Mouse (Mus musculus) ovary, postnatal 14 days (tissue): ENCODE data around the gene Cage1.

ENCODE experiments used
- DNase-seq: peaks from one replicate; pipeline ENCODE4 v3.0.0; 2022; ENCODE audit warnings: low spot score

The Cage1 gene

GRCm38 (mm10) chr13:38037044-38037687, at the start of gene Cage1:
TSS of gene Cage1 (minus strand) at chr13:38037069.
- DNase-seq = peak; percentile 96

- DNase-seq = no peak
These were observed 44.3 kb upstream of the Cage1 start for GRCm38 (mm10) chr13:38081161-38081560.

- DNase-seq = no peak
These were observed 43.9 kb upstream of the Cage1 start for GRCm38 (mm10) chr13:38080725-38081124.

GRCm38 (mm10) chr13:38080014-38080413, 43.1 kb upstream of the Cage1 start:
- no peak for DNase-seq

- no peak for DNase-seq
These were observed 42.5 kb upstream of the Cage1 start for GRCm38 (mm10) chr13:38079366-38079765.

GRCm38 (mm10) chr13:38078836-38079235, 42.0 kb upstream of the Cage1 start:
- no peak for DNase-seq

GRCm38 (mm10) chr13:38077113-38077512, 40.2 kb upstream of the Cage1 start:
- no peak for DNase-seq

GRCm38 (mm10) chr13:38074404-38074803, 37.5 kb upstream of the Cage1 start:
- no peak for DNase-seq

GRCm38 (mm10) chr13:38073374-38074307, 36.8 kb upstream of the Cage1 start:
- DNase-seq = no peak

- no peak for DNase-seq
These were observed 34.1 kb upstream of the Cage1 start for GRCm38 (mm10) chr13:38070945-38071344.

GRCm38 (mm10) chr13:38064854-38065663, 28.2 kb upstream of the Cage1 start:
- peak; percentile 37 for DNase-seq

GRCm38 (mm10) chr13:38062678-38063077, 25.8 kb upstream of the Cage1 start:
- no peak for DNase-seq

GRCm38 (mm10) chr13:38049888-38050287, 13.0 kb upstream of the Cage1 start:
- no peak for DNase-seq

GRCm38 (mm10) chr13:38037811-38038210, 942 bp upstream of the Cage1 start:
- DNase-seq = no peak

GRCm38 (mm10) chr13:38036343-38037043, 376 bp downstream of the Cage1 start, which contains the start of gene Riok1:
TSS of gene Riok1 (plus strand) at chr13:38036995.
- DNase-seq = no peak

- no peak for DNase-seq
These were observed 8.5 kb downstream of the Cage1 start for GRCm38 (mm10) chr13:38028407-38028806.

- DNase-seq = no peak
These were observed 9.1 kb downstream of the Cage1 start for GRCm38 (mm10) chr13:38027618-38028248.

- DNase-seq = no peak
These were observed 11.0 kb downstream of the Cage1 start for GRCm38 (mm10) chr13:38025874-38026273.

- DNase-seq = no peak
These were observed 18.1 kb downstream of the Cage1 start for GRCm38 (mm10) chr13:38018791-38019190.

- DNase-seq = no peak
These were observed 21.3 kb downstream of the Cage1 start for GRCm38 (mm10) chr13:38015591-38015990.

- DNase-seq = no peak
These were observed 24.4 kb downstream of the Cage1 start for GRCm38 (mm10) chr13:38012436-38012835.
